Mouse (Mus musculus) intestine, embryonic 15.5 days (tissue): ENCODE results near the gene Fut11. TPM values are rescaled to one million over a fixed set of nuclear protein-coding genes. Genes with fewer than 3 reads are reported as not detected.

Experiments used
- ATAC-seq: fragments of 200-750 bp; cut with Nextera tagmentation; 2 replicates; pipeline ENCODE4 v1.8.0; 2017; ENCODE audit warnings: moderate TSS enrichment, moderate library complexity
- H3K27ac ChIP-seq: fragments of 300-500 bp; sonication (generic); 2 replicates; pipeline ENCODE4 v1.5.1; 2015; ENCODE audit warnings: mild to moderate bottlenecking, inconsistent platforms
- H3K27me3 ChIP-seq: fragments of 300-500 bp; sonication (generic); replicated peaks from 2 replicates; pipeline ENCODE4 v1.6.1; 2015; ENCODE audit warnings: inconsistent platforms
- H3K36me3 ChIP-seq: fragments of 300-500 bp; sonication (generic); 2 replicates; pipeline ENCODE4 v1.6.1; 2015; ENCODE audit warnings: inconsistent platforms
- H3K4me1 ChIP-seq: fragments of 300-500 bp; sonication (generic); replicated peaks from 2 replicates; pipeline ENCODE4 v1.6.1; 2015; ENCODE audit warnings: inconsistent platforms
- H3K4me2 ChIP-seq: fragments of 300-500 bp; sonication (generic); replicated peaks from 2 replicates; pipeline ENCODE4 v1.6.1; 2015; ENCODE audit warnings: mild to moderate bottlenecking, inconsistent platforms
- H3K4me3 ChIP-seq: fragments of 300-500 bp; sonication (generic); replicated peaks from 2 replicates; pipeline ENCODE4 v1.5.1; 2015; ENCODE audit warnings: inconsistent platforms
- H3K9ac ChIP-seq: fragments of 300-500 bp; sonication (generic); 2 replicates; pipeline ENCODE4 v1.6.1; 2015; ENCODE audit warnings: inconsistent platforms
- H3K9me3 ChIP-seq: fragments of 300-500 bp; sonication (generic); 2 replicates; pipeline ENCODE4 v1.6.1; 2016; ENCODE audit warnings: inconsistent platforms
- WGBS: fragments of 180-500 bp; shearing (Covaris S2); methylation state at CpG from one replicate; pipeline ENCODE4 v1.1.7; 2015; 5-methylcytosine and 5-hydroxymethylcytosine counted together
- polyA plus RNA-seq: library from polyadenylated mRNA; unstranded; fragments of >200 nt; fragmentation: Nextera tagmentation; extraction: Ambion mirVana; gene quantifications from 2 replicates; pipeline ENCODE4 v1.2.1, GENCODE M21; 2015

Gene Fut11
- polyA plus RNA-seq = 21.2 and 22.8 TPM in 2 replicates

- no peaks in the 10 kb centered on the region for H3K9me3 ChIP-seq
- ATAC-seq = peak; percentile 94
- H3K4me1 ChIP-seq = peaks cover 41% of the 10 kb centered on the region
- H3K27ac ChIP-seq = peak within 1 kb of the TSS; percentile 99
- peak within 1 kb of the TSS; percentile 73 for H3K4me2 ChIP-seq
- peaks cover 31% of the 10 kb centered on the region for H3K36me3 ChIP-seq
- WGBS = under 1% methylated on average over 111 of the region's 111 CpGs
- peak within 1 kb of the TSS; percentile 90 for H3K4me3 ChIP-seq
- H3K9ac ChIP-seq = peak within 1 kb of the TSS; percentile 92
- no peaks in the 10 kb centered on the region for H3K27me3 ChIP-seq
These were observed at the start of gene Fut11 for GRCm38 (mm10) chr14:20694884-20695760. Gene Fut11, plus strand, starts transcription at chr14:20694968.

GRCm38 (mm10) chr14:20645547-20645946 is 49.2 kb upstream of the Fut11 start:
- no peak for ATAC-seq
- no peaks in the 10 kb centered on the region for H3K36me3 ChIP-seq
- H3K27me3 ChIP-seq = no peaks in the 10 kb centered on the region
- H3K4me2 ChIP-seq = no peak overlapping the region
- WGBS = 41% methylated on average over 3 of the region's 3 CpGs
- H3K4me1 ChIP-seq = no peaks in the 10 kb centered on the region
- no peak overlapping the region for H3K9ac ChIP-seq
- no peak overlapping the region for H3K27ac ChIP-seq
- H3K9me3 ChIP-seq = no peaks in the 10 kb centered on the region
- no peak overlapping the region for H3K4me3 ChIP-seq

GRCm38 (mm10) chr14:20646381-20646780 is 48.4 kb upstream of the Fut11 start:
- no peaks in the 10 kb centered on the region for H3K36me3 ChIP-seq
- no peak for ATAC-seq
- H3K27ac ChIP-seq = no peak overlapping the region
- H3K4me1 ChIP-seq = no peaks in the 10 kb centered on the region
- no peaks in the 10 kb centered on the region for H3K27me3 ChIP-seq
- H3K9me3 ChIP-seq = no peaks in the 10 kb centered on the region
- H3K4me2 ChIP-seq = no peak overlapping the region
- H3K9ac ChIP-seq = no peak overlapping the region
- H3K4me3 ChIP-seq = no peak overlapping the region

- Histone ChIP-seq H3K36me3 (no peaks in the 10 kb centered on the region), H3K4me2 (no peak overlapping the region), H3K9me3 (no peaks in the 10 kb centered on the region), H3K9ac (no peak overlapping the region), H3K27me3 (0 out of 2 replicates have a peak, but pooled peaks cover 2% of the 10 kb centered on the region), H3K4me3 (no peak overlapping the region), H3K4me1 (no peaks in the 10 kb centered on the region), H3K27ac (no peak overlapping the region)
- no peak for ATAC-seq
- 63% methylated on average over 2 of the region's 2 CpGs for WGBS
These were observed 43.8 kb upstream of the Fut11 start for GRCm38 (mm10) chr14:20651000-20651399.

- Histone ChIP-seq H3K4me1 (no peaks in the 10 kb centered on the region), H3K9ac (no peak overlapping the region), H3K27ac (no peak overlapping the region), H3K27me3 (0 out of 2 replicates have a peak, but pooled peaks cover 2% of the 10 kb centered on the region), H3K36me3 (no peaks in the 10 kb centered on the region), H3K4me3 (no peak overlapping the region), H3K9me3 (no peaks in the 10 kb centered on the region), H3K4me2 (no peak overlapping the region)
- 60% methylated on average over 4 of the region's 4 CpGs for WGBS
- no peak for ATAC-seq
These were observed 43.0 kb upstream of the Fut11 start for GRCm38 (mm10) chr14:20651722-20652256.

GRCm38 (mm10) chr14:20654690-20655421 is 39.9 kb upstream of the Fut11 start:
- Histone ChIP-seq H3K4me2 (no peak overlapping the region), H3K9ac (no peak overlapping the region), H3K4me3 (no peak overlapping the region), H3K27ac (no peak overlapping the region), H3K4me1 (no peaks in the 10 kb centered on the region), H3K36me3 (no peaks in the 10 kb centered on the region), H3K9me3 (no peaks in the 10 kb centered on the region), H3K27me3 (0 out of 2 replicates have a peak, but pooled peaks cover 2% of the 10 kb centered on the region)
- ATAC-seq = no peak
- WGBS = 72% methylated on average over 9 of the region's 9 CpGs

GRCm38 (mm10) chr14:20655731-20656130 is 39.0 kb upstream of the Fut11 start:
- H3K4me1 ChIP-seq = peaks cover 5% of the 10 kb centered on the region; the same call in 1 of the 2 replicates
- no peaks in the 10 kb centered on the region for H3K36me3 ChIP-seq
- WGBS = 78% methylated on average over 9 of the region's 9 CpGs
- ATAC-seq = no peak
- no peak overlapping the region for H3K27ac ChIP-seq
- no peak overlapping the region for H3K4me3 ChIP-seq
- H3K9ac ChIP-seq = no peak overlapping the region
- no peak overlapping the region for H3K4me2 ChIP-seq
- H3K27me3 ChIP-seq = 0 out of 2 replicates have a peak, but pooled peaks cover 2% of the 10 kb centered on the region
- H3K9me3 ChIP-seq = no peaks in the 10 kb centered on the region

- no peak for ATAC-seq
- Histone ChIP-seq H3K27me3 (0 out of 2 replicates have a peak, but pooled peaks cover 2% of the 10 kb centered on the region), H3K36me3 (no peaks in the 10 kb centered on the region), H3K27ac (no peak within 1 kb of the TSS), H3K9ac (no peak within 1 kb of the TSS), H3K4me1 (peaks cover 6% of the 10 kb centered on the region; the same call in 1 of the 2 replicates), H3K9me3 (no peaks in the 10 kb centered on the region), H3K4me2 (no peak within 1 kb of the TSS), H3K4me3 (no peak within 1 kb of the TSS)
- 63% methylated on average over 11 of the region's 11 CpGs for WGBS
These were observed 38.4 kb upstream of the Fut11 start, which contains the start of gene Myoz1 for GRCm38 (mm10) chr14:20656361-20656760. Gene Myoz1, minus strand, starts transcription at chr14:20656540.

- no peak for ATAC-seq
- H3K36me3 ChIP-seq = no peaks in the 10 kb centered on the region
- H3K27ac ChIP-seq = no peak overlapping the region
- 0 out of 2 replicates have a peak, but pooled peaks cover 2% of the 10 kb centered on the region for H3K27me3 ChIP-seq
- no peak overlapping the region for H3K4me2 ChIP-seq
- no peaks in the 10 kb centered on the region for H3K9me3 ChIP-seq
- peaks cover 17% of the 10 kb centered on the region; the same call in 1 of the 2 replicates for H3K4me1 ChIP-seq
- no peak overlapping the region for H3K9ac ChIP-seq
- no peak overlapping the region for H3K4me3 ChIP-seq
These were observed 36.4 kb upstream of the Fut11 start for GRCm38 (mm10) chr14:20658326-20658725.

GRCm38 (mm10) chr14:20658902-20659301 is 35.9 kb upstream of the Fut11 start:
- WGBS = 86% methylated on average over 6 of the region's 6 CpGs
- H3K36me3 ChIP-seq = no peaks in the 10 kb centered on the region
- no peak overlapping the region for H3K4me2 ChIP-seq

GRCm38 (mm10) chr14:20659687-20660086 is 35.1 kb upstream of the Fut11 start:
- Histone ChIP-seq H3K27ac (no peak overlapping the region), H3K36me3 (no peaks in the 10 kb centered on the region), H3K4me3 (no peak overlapping the region), H3K9me3 (no peaks in the 10 kb centered on the region), H3K9ac (no peak overlapping the region), H3K4me1 (peaks cover 17% of the 10 kb centered on the region; the same call in 1 of the 2 replicates), H3K27me3 (0 out of 2 replicates have a peak, but pooled peaks cover 2% of the 10 kb centered on the region), H3K4me2 (no peak overlapping the region)
- ATAC-seq = no peak
- WGBS = 95% methylated on average over 7 of the region's 7 CpGs

More at GRCm38 (mm10) chr14:20658902-20659301, 35.9 kb upstream of the Fut11 start:
- H3K27ac ChIP-seq = no peak overlapping the region
- H3K27me3 ChIP-seq = 0 out of 2 replicates have a peak, but pooled peaks cover 2% of the 10 kb centered on the region
- H3K9ac ChIP-seq = no peak overlapping the region
- H3K4me3 ChIP-seq = no peak overlapping the region
- no peak for ATAC-seq
- peaks cover 17% of the 10 kb centered on the region; the same call in 1 of the 2 replicates for H3K4me1 ChIP-seq
- H3K9me3 ChIP-seq = no peaks in the 10 kb centered on the region
